Mouse (Mus musculus) thymus, adult 2 months (tissue): ENCODE measurements around the gene Ppp6c. TPM values are rescaled to one million over a fixed set of nuclear protein-coding genes. Genes with fewer than 3 reads are reported as not detected.
A peak's percentile ranks its signal among the peaks of the same experiment; 100 is the strongest.

Experiments used
- DNase-seq: peaks from one replicate; pipeline ENCODE4 v3.0.0; 2021
- H3K27ac ChIP-seq: fragments of 200-500 bp; 2 replicates; pipeline ENCODE4 v1.5.1; 2012; ENCODE audit warnings: low read length, control low read depth; ENCODE audit not compliant: control insufficient read depth, insufficient read depth
- H3K27me3 ChIP-seq: fragments of 200-500 bp; 2 replicates; pipeline ENCODE4 v1.6.1; 2012; ENCODE audit warnings: mild to moderate bottlenecking, low read length, moderate library complexity, mixed read lengths; ENCODE audit not compliant: control insufficient read depth, insufficient read depth
- H3K36me3 ChIP-seq: fragments of 200-500 bp; 2 replicates; pipeline ENCODE4 v1.6.1; 2012; ENCODE audit warnings: mild to moderate bottlenecking, low read length, moderate library complexity; ENCODE audit not compliant: control insufficient read depth, insufficient read depth
- H3K4me1 ChIP-seq: fragments of 200-500 bp; replicated peaks from 2 replicates; pipeline ENCODE4 v1.6.1; 2012; ENCODE audit warnings: low read length; ENCODE audit not compliant: control insufficient read depth, insufficient read depth
- H3K4me3 ChIP-seq: fragments of 200-500 bp; 2 replicates; pipeline ENCODE4 v1.5.1; 2012; ENCODE audit warnings: mild to moderate bottlenecking, low read length, control low read depth, moderate library complexity; ENCODE audit not compliant: control insufficient read depth, insufficient read depth
- CTCF ChIP-seq: fragments of 200-500 bp; IDR thresholded peaks from 2 replicates; pipeline ENCODE4 v1.5.1; 2012; ENCODE audit warnings: mild to moderate bottlenecking, control low read depth, low read length, moderate library complexity, borderline replicate concordance; ENCODE audit not compliant: control insufficient read depth, poor library complexity, insufficient read depth; ENCODE audit errors: extremely low read depth
- POLR2A ChIP-seq: fragments of 200-500 bp; IDR thresholded peaks from 2 replicates; pipeline ENCODE4 v1.6.1; 2012; ENCODE audit warnings: mild to moderate bottlenecking, low read length, control low read depth, moderate library complexity; ENCODE audit not compliant: control insufficient read depth, poor library complexity, insufficient read depth; ENCODE audit errors: extremely low read depth
- WGBS: fragments of 180-500 bp; shearing (Covaris S2); methylation state at CpG from one replicate; pipeline ENCODE4 v1.1.7; 2018; 5-methylcytosine and 5-hydroxymethylcytosine counted together
- polyA plus RNA-seq: library from polyadenylated mRNA; depleted of rRNA; stranded (reverse); fragments of >200 nt; gene quantifications from 2 replicates; pipeline ENCODE4 v1.2.3, GENCODE M21; 2012

The Ppp6c gene
- polyA plus RNA-seq, 1 experiment: 33.0 TPM

- Histone ChIP-seq H3K36me3 (no peaks in the 10 kb centered on the region), H3K27ac (peak overlapping the region; percentile 67), H3K27me3 (no peaks in the 10 kb centered on the region), H3K4me1 (peaks cover 4% of the 10 kb centered on the region; the same call in 1 of the 2 replicates), H3K4me3 (peak overlapping the region; percentile 69)
- WGBS: 1% methylated on average over 39 of the region's 39 CpGs
- peak; percentile 77 for DNase-seq
- TF ChIP-seq POLR2A (no peak), CTCF (no peak)
Observed at GRCm38 (mm10) chr2:39189961-39190560, 36.2 kb downstream of the Ppp6c start.

- TF ChIP-seq POLR2A: no peak
- no peak for TF ChIP-seq CTCF
- Histone ChIP-seq H3K4me3 (no peak overlapping the region), H3K27ac (no peak overlapping the region), H3K4me1 (peaks cover 4% of the 10 kb centered on the region; the same call in 1 of the 2 replicates), H3K36me3 (no peaks in the 10 kb centered on the region), H3K27me3 (no peaks in the 10 kb centered on the region)
- peak; percentile 5 for DNase-seq
- WGBS: 68% methylated on average over 3 of the region's 3 CpGs
Observed at GRCm38 (mm10) chr2:39185942-39186341, 40.3 kb downstream of the Ppp6c start.

- TF ChIP-seq CTCF (no peak), POLR2A (no peak)
- Histone ChIP-seq H3K27me3 (no peaks in the 10 kb centered on the region), H3K4me3 (no peak overlapping the region), H3K36me3 (no peaks in the 10 kb centered on the region), H3K27ac (no peak overlapping the region), H3K4me1 (peaks cover under 1% of the 10 kb centered on the region; the same call in 1 of the 2 replicates)
- DNase-seq: no peak
- 96% methylated on average over 2 of the region's 2 CpGs for WGBS
Observed at GRCm38 (mm10) chr2:39183587-39183986, 42.7 kb downstream of the Ppp6c start.

GRCm38 (mm10) chr2:39160996-39161395 is 65.3 kb downstream of the Ppp6c start:
- WGBS: 86% methylated on average over 1 of the region's 1 CpGs
- no peaks in the 10 kb centered on the region for H3K4me1 ChIP-seq
- TF ChIP-seq POLR2A: no peak
- no peak for TF ChIP-seq CTCF
- H3K27ac ChIP-seq: no peak overlapping the region
- H3K4me3 ChIP-seq: no peak overlapping the region
- no peaks in the 10 kb centered on the region for H3K27me3 ChIP-seq
- DNase-seq: no peak
- no peaks in the 10 kb centered on the region for H3K36me3 ChIP-seq

GRCm38 (mm10) chr2:39157916-39158315 is 68.3 kb downstream of the Ppp6c start:
- Histone ChIP-seq H3K36me3 (no peaks in the 10 kb centered on the region), H3K27me3 (no peaks in the 10 kb centered on the region), H3K4me1 (no peaks in the 10 kb centered on the region), H3K27ac (no peak overlapping the region), H3K4me3 (no peak overlapping the region)
- no peak for DNase-seq
- 91% methylated on average over 1 of the region's 1 CpGs for WGBS
- no peak for TF ChIP-seq POLR2A
- no peak for TF ChIP-seq CTCF

- Histone ChIP-seq H3K27ac (no peak overlapping the region), H3K36me3 (no peaks in the 10 kb centered on the region), H3K27me3 (no peaks in the 10 kb centered on the region), H3K4me3 (no peak overlapping the region), H3K4me1 (no peaks in the 10 kb centered on the region)
- TF ChIP-seq CTCF (no peak), POLR2A (no peak)
- 98% methylated on average over 1 of the region's 1 CpGs for WGBS
- no peak for DNase-seq
Observed at GRCm38 (mm10) chr2:39156821-39157220, 69.4 kb downstream of the Ppp6c start.
